Mouse (Mus musculus) forebrain, embryonic 16.5 days (tissue): ENCODE measurements at regions not wholly inside any gene's neighbourhood (a gene's known extent, or its start where the extent isn't known, plus 50 kb on each side); places are given as distances from the start of the nearest gene placed in this dataset.

Experiments used
- ATAC-seq: fragments of 200-750 bp; cut with Nextera tagmentation; 2 replicates; pipeline ENCODE4 v1.8.0; 2017; ENCODE audit warnings: mild to moderate bottlenecking, moderate library complexity
- H3K27ac ChIP-seq: fragments of 300-500 bp; sonication (generic); 2 replicates; pipeline ENCODE4 v1.5.1; 2014; ENCODE audit warnings: low read length, control low read depth
- H3K27me3 ChIP-seq: fragments of 300-500 bp; sonication (generic); replicated peaks from 2 replicates; pipeline ENCODE4 v1.6.1; 2014; ENCODE audit warnings: low read length; ENCODE audit not compliant: control insufficient read depth, insufficient read depth
- H3K36me3 ChIP-seq: fragments of 300-500 bp; sonication (generic); 2 replicates; pipeline ENCODE4 v1.6.1; 2014; ENCODE audit not compliant: control insufficient read depth, insufficient read depth
- H3K4me1 ChIP-seq: fragments of 300-500 bp; sonication (generic); replicated peaks from 2 replicates; pipeline ENCODE4 v1.6.1; 2014; ENCODE audit warnings: low read length; ENCODE audit not compliant: control insufficient read depth, insufficient read depth
- H3K4me2 ChIP-seq: fragments of 300-500 bp; sonication (generic); 2 replicates; pipeline ENCODE4 v1.6.1; 2014; ENCODE audit warnings: mild to moderate bottlenecking, low read length, control low read depth
- H3K4me3 ChIP-seq: fragments of 300-500 bp; sonication (generic); replicated peaks from 2 replicates; pipeline ENCODE4 v1.5.1; 2014; ENCODE audit warnings: mild to moderate bottlenecking, low read length, control low read depth
- H3K9ac ChIP-seq: fragments of 300-500 bp; sonication (generic); replicated peaks from 2 replicates; pipeline ENCODE4 v1.6.1; 2014; ENCODE audit warnings: low read depth, low read length, control low read depth
- H3K9me3 ChIP-seq: fragments of 300-500 bp; sonication (generic); 2 replicates; pipeline ENCODE4 v1.6.1; 2016; ENCODE audit warnings: low read length; ENCODE audit not compliant: control insufficient read depth
- WGBS: fragments of 180-500 bp; shearing (Covaris S2); extraction: QIAGEN DNeasy Blood & Tissue Kit; methylation state at CpG from one replicate; pipeline ENCODE4 v1.1.7; 2014; 5-methylcytosine and 5-hydroxymethylcytosine counted together

DNA sequence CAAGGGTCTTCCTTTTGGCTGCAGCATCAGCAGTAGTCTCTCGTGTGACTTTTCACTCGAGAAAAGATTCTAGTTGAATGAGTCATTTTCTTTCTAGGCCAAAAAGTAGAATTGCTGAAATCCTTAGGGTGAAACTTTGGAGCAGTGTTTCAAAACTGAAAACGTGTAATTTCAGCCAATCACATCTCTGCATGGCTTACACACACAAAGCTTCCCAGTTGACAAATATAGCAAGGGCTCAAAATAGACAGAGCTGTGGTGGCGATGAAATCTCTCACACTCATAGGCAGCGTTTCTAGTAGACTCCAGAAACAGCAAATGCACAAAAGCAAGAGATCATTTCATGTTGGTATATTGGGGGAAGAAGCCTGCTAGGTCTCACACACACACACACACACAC is 283.1 kb upstream of the Rsrc1 start:
- H3K9ac ChIP-seq: no peak overlapping the region
- no peak overlapping the region for H3K27ac ChIP-seq
- no peaks in the 10 kb centered on the region for H3K36me3 ChIP-seq
- 78% methylated on average over 5 of the region's 5 CpGs for WGBS
- no peak overlapping the region for H3K4me3 ChIP-seq
- no peaks in the 10 kb centered on the region for H3K9me3 ChIP-seq
- no peaks in the 10 kb centered on the region for H3K27me3 ChIP-seq
- H3K4me1 ChIP-seq: no peaks in the 10 kb centered on the region
- H3K4me2 ChIP-seq: no peak overlapping the region
- ATAC-seq: no peak

- Histone ChIP-seq H3K9ac (no peak overlapping the region), H3K4me3 (no peak overlapping the region), H3K27me3 (no peaks in the 10 kb centered on the region), H3K36me3 (no peaks in the 10 kb centered on the region), H3K4me1 (no peaks in the 10 kb centered on the region), H3K9me3 (no peaks in the 10 kb centered on the region), H3K4me2 (no peak overlapping the region), H3K27ac (no peak overlapping the region)
- WGBS: 86% methylated on average over 4 of the region's 4 CpGs
- ATAC-seq: no peak
These were observed 275.4 kb upstream of the Rsrc1 start for GRCm38 (mm10) chr3:66705766-66706165.

- Histone ChIP-seq H3K4me1 (no peaks in the 10 kb centered on the region), H3K9ac (no peak overlapping the region), H3K4me2 (no peak overlapping the region), H3K36me3 (no peaks in the 10 kb centered on the region), H3K4me3 (no peak overlapping the region), H3K9me3 (no peaks in the 10 kb centered on the region), H3K27ac (no peak overlapping the region), H3K27me3 (peaks cover 67% of the 10 kb centered on the region)
- ATAC-seq: no peak
- WGBS: 76% methylated on average over 1 of the region's 1 CpGs
These were observed 245.7 kb upstream of the Rsrc1 start for GRCm38 (mm10) chr3:66735468-66735867.

- Histone ChIP-seq H3K4me1 (no peaks in the 10 kb centered on the region), H3K9me3 (no peaks in the 10 kb centered on the region), H3K4me2 (no peak overlapping the region), H3K36me3 (no peaks in the 10 kb centered on the region), H3K4me3 (no peak overlapping the region), H3K27me3 (peaks cover 78% of the 10 kb centered on the region), H3K27ac (no peak overlapping the region), H3K9ac (no peak overlapping the region)
- 66% methylated on average over 12 of the region's 12 CpGs for WGBS
- no peak for ATAC-seq
These were observed 242.8 kb upstream of the Rsrc1 start for GRCm38 (mm10) chr3:66738201-66739062.

GRCm38 (mm10) chr3:66739356-66740014 is 241.7 kb upstream of the Rsrc1 start:
- H3K36me3 ChIP-seq: no peaks in the 10 kb centered on the region
- H3K27ac ChIP-seq: no peak overlapping the region
- 84% methylated on average over 7 of the region's 7 CpGs for WGBS
- H3K9ac ChIP-seq: no peak overlapping the region
- no peak overlapping the region for H3K4me2 ChIP-seq
- H3K27me3 ChIP-seq: peaks cover 82% of the 10 kb centered on the region
- no peaks in the 10 kb centered on the region for H3K4me1 ChIP-seq
- ATAC-seq: no peak
- no peaks in the 10 kb centered on the region for H3K9me3 ChIP-seq
- H3K4me3 ChIP-seq: no peak overlapping the region

- Histone ChIP-seq H3K9me3 (no peaks in the 10 kb centered on the region), H3K4me2 (no peak overlapping the region), H3K4me3 (no peak overlapping the region), H3K4me1 (peaks cover 12% of the 10 kb centered on the region), H3K9ac (no peak overlapping the region), H3K36me3 (no peaks in the 10 kb centered on the region), H3K27me3 (peaks cover 76% of the 10 kb centered on the region), H3K27ac (no peak overlapping the region)
- ATAC-seq: no peak
- WGBS: 82% methylated on average over 11 of the region's 11 CpGs
These were observed 236.9 kb upstream of the Rsrc1 start for GRCm38 (mm10) chr3:66744133-66744913.

GRCm38 (mm10) chr3:66746373-66747072 is 234.7 kb upstream of the Rsrc1 start:
- Histone ChIP-seq H3K4me1 (peaks cover 12% of the 10 kb centered on the region), H3K4me3 (peak overlapping the region; percentile 24), H3K27ac (no peak overlapping the region), H3K9ac (no peak overlapping the region), H3K36me3 (no peaks in the 10 kb centered on the region), H3K9me3 (no peaks in the 10 kb centered on the region), H3K27me3 (peaks cover 69% of the 10 kb centered on the region), H3K4me2 (peak overlapping the region; percentile 50)
- ATAC-seq: peak; percentile 95
- 7% methylated on average over 19 of the region's 19 CpGs for WGBS

DNA sequence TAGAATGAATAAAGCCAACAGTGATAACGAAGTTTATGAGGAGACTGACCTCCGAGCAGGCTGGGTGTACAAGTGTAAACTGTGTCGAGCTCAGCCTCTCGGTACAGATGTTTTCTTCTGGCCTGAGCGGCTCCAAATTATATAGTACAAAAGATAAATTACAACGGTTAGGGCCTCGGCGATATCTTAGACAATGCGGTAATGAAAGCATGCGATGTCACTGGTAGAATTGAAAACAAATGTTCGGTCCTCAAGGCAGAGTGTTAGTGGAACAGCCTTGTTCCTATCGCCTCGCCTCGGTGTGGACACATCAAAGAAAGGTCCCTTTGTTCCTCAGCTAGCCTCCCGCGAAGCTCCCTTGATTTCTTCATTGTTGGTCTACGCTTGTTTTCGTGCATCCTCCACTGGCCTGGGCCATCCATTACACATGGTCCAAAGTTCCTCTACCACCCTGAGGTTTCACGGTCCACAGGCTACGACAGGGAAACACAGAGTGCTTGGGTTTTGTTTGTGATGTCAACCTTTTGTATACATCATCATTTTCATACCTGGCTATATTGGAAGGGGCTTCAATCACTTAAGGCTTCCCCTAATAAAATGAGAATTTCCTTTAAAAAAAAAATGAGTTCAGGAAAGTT is 234.0 kb upstream of the Rsrc1 start:
- H3K27me3 ChIP-seq: peaks cover 63% of the 10 kb centered on the region
- 10% methylated on average over 20 of the region's 20 CpGs for WGBS
- no peak overlapping the region for H3K9ac ChIP-seq
- no peaks in the 10 kb centered on the region for H3K9me3 ChIP-seq
- peak overlapping the region; percentile 50 for H3K4me2 ChIP-seq
- ATAC-seq: peak; percentile 72; the same call in 1 of the 2 replicates
- no peaks in the 10 kb centered on the region for H3K36me3 ChIP-seq
- H3K4me3 ChIP-seq: peak overlapping the region; percentile 24
- H3K4me1 ChIP-seq: peaks cover 12% of the 10 kb centered on the region
- no peak overlapping the region for H3K27ac ChIP-seq
